Mouse (Mus musculus) right cerebral cortex, adult 18-20 months (tissue): ENCODE data around the gene Rhbg.

ENCODE experiments used
- DNase-seq: peaks from one replicate; pipeline ENCODE4 v3.0.0; 2022; ENCODE audit warnings: mixed read lengths

Rhbg gene

GRCm38 (mm10) chr3:88227976-88228375, 26.5 kb downstream of the Rhbg start:
- no peak for DNase-seq

GRCm38 (mm10) chr3:88227260-88227659, 27.2 kb downstream of the Rhbg start:
- DNase-seq = no peak

- DNase-seq = peak; percentile 83
Observed at GRCm38 (mm10) chr3:88226101-88226845, 28.2 kb downstream of the Rhbg start.

GRCm38 (mm10) chr3:88224929-88225328, 29.6 kb downstream of the Rhbg start:
- DNase-seq = no peak

GRCm38 (mm10) chr3:88222446-88222845, 32.1 kb downstream of the Rhbg start:
- no peak for DNase-seq

- DNase-seq = peak; percentile 92
Observed at GRCm38 (mm10) chr3:88221519-88222390, 32.8 kb downstream of the Rhbg start.

GRCm38 (mm10) chr3:88220842-88221241, 33.7 kb downstream of the Rhbg start:
- no peak for DNase-seq

GRCm38 (mm10) chr3:88219940-88220339, 34.6 kb downstream of the Rhbg start:
- no peak for DNase-seq

- DNase-seq = no peak
Observed at GRCm38 (mm10) chr3:88217679-88218078, 36.8 kb downstream of the Rhbg start.

- no peak for DNase-seq
Observed at GRCm38 (mm10) chr3:88216534-88217326, 37.8 kb downstream of the Rhbg start.

GRCm38 (mm10) chr3:88216116-88216515, 38.4 kb downstream of the Rhbg start:
- no peak for DNase-seq

- DNase-seq = no peak
Observed at GRCm38 (mm10) chr3:88215553-88216004, 38.9 kb downstream of the Rhbg start.

GRCm38 (mm10) chr3:88214971-88215552, 39.4 kb downstream of the Rhbg start:
- DNase-seq = no peak

GRCm38 (mm10) chr3:88214197-88214938, 40.1 kb downstream of the Rhbg start:
- peak; percentile 83 for DNase-seq

- DNase-seq = no peak
Observed at GRCm38 (mm10) chr3:88213019-88213418, 41.5 kb downstream of the Rhbg start.

GRCm38 (mm10) chr3:88212356-88212755, 42.2 kb downstream of the Rhbg start:
- DNase-seq = no peak

GRCm38 (mm10) chr3:88210918-88211317, 43.6 kb downstream of the Rhbg start:
- DNase-seq = no peak

GRCm38 (mm10) chr3:88210121-88210520, 44.4 kb downstream of the Rhbg start:
- no peak for DNase-seq

- DNase-seq = no peak
Observed at GRCm38 (mm10) chr3:88209306-88209705, 45.2 kb downstream of the Rhbg start.

GRCm38 (mm10) chr3:88208226-88208720, 46.2 kb downstream of the Rhbg start:
- no peak for DNase-seq

- DNase-seq = no peak
Observed at GRCm38 (mm10) chr3:88207451-88208100, 46.9 kb downstream of the Rhbg start.
